Mouse (Mus musculus) layer of hippocampus, adult 8-10 months (tissue): ENCODE results near the gene Pitpnc1. TPM values are rescaled to one million over a fixed set of nuclear protein-coding genes. Genes with fewer than 3 reads are reported as not detected.

Experiments
- DNase-seq, 2 experiments: peaks; one replicate each; pipeline ENCODE4 v3.0.0; 2022; ENCODE audit warnings: low spot score in 2 of 2
- total RNA-seq, 4 experiments: library from RNA; stranded (reverse); gene quantifications; 2 replicates each; pipeline ENCODE4 v1.2.4; 2022

The Pitpnc1 gene
- total RNA-seq, 4 experiments from 2014 or later = 47.1 to 53.0 (median 51.0) TPM

GRCm38 (mm10) chr11:107468252-107469030, 2.1 kb downstream of the Pitpnc1 start:
- no peak for DNase-seq

GRCm38 (mm10) chr11:107466611-107467391, 3.7 kb downstream of the Pitpnc1 start:
- DNase-seq = no peak

GRCm38 (mm10) chr11:107465969-107466368, 4.5 kb downstream of the Pitpnc1 start:
- DNase-seq = no peak

GRCm38 (mm10) chr11:107465041-107465440, 5.5 kb downstream of the Pitpnc1 start:
- no peak for DNase-seq

GRCm38 (mm10) chr11:107464141-107464540, 6.4 kb downstream of the Pitpnc1 start:
- no peak for DNase-seq

GRCm38 (mm10) chr11:107463251-107463681, 7.2 kb downstream of the Pitpnc1 start:
- no peak for DNase-seq

- no peak for DNase-seq
Measured at GRCm38 (mm10) chr11:107462478-107462877, 8.0 kb downstream of the Pitpnc1 start.

- no peak for DNase-seq
Measured at GRCm38 (mm10) chr11:107459828-107460227, 10.7 kb downstream of the Pitpnc1 start.

- DNase-seq = no peak
Measured at GRCm38 (mm10) chr11:107458986-107459385, 11.5 kb downstream of the Pitpnc1 start.

- no peak for DNase-seq
Measured at GRCm38 (mm10) chr11:107458286-107458685, 12.2 kb downstream of the Pitpnc1 start.

GRCm38 (mm10) chr11:107457282-107457681, 13.2 kb downstream of the Pitpnc1 start:
- no peak for DNase-seq

- DNase-seq = no peak
Measured at GRCm38 (mm10) chr11:107454546-107455462, 15.7 kb downstream of the Pitpnc1 start.

- DNase-seq = no peak
Measured at GRCm38 (mm10) chr11:107452053-107452452, 18.4 kb downstream of the Pitpnc1 start.

GRCm38 (mm10) chr11:107451106-107451505, 19.4 kb downstream of the Pitpnc1 start:
- no peak for DNase-seq

GRCm38 (mm10) chr11:107450097-107450496, 20.4 kb downstream of the Pitpnc1 start:
- DNase-seq = no peak

GRCm38 (mm10) chr11:107449169-107449910, 21.2 kb downstream of the Pitpnc1 start:
- DNase-seq = no peak

GRCm38 (mm10) chr11:107447915-107448314, 22.6 kb downstream of the Pitpnc1 start:
- no peak for DNase-seq

- DNase-seq = no peak
Measured at GRCm38 (mm10) chr11:107447349-107447748, 23.1 kb downstream of the Pitpnc1 start.

- no peak for DNase-seq
Measured at GRCm38 (mm10) chr11:107446650-107447049, 23.8 kb downstream of the Pitpnc1 start.

GRCm38 (mm10) chr11:107445683-107446082, 24.8 kb downstream of the Pitpnc1 start:
- no peak for DNase-seq
